Mouse (Mus musculus) liver, adult (tissue): ENCODE data around the gene Pyy.

Source experiments
- GATA4 ChIP-seq: IDR thresholded peaks from 2 replicates; pipeline ENCODE4 v1.6.1; 2014; ENCODE audit warnings: mild to moderate bottlenecking, low read length; ENCODE audit not compliant: insufficient replicate concordance

The Pyy gene

GRCm38 (mm10) chr11:102102485-102103258 is 5.0 kb downstream of the Pyy start:
- TF ChIP-seq GATA4: no peak

GRCm38 (mm10) chr11:102101219-102101618 is 6.4 kb downstream of the Pyy start, which contains the start of gene Ppy:
Gene Ppy (minus strand): TSS chr11:102101319.
- no peak for TF ChIP-seq GATA4

GRCm38 (mm10) chr11:102096887-102097391 is 10.7 kb downstream of the Pyy start:
- TF ChIP-seq GATA4: no peak

GRCm38 (mm10) chr11:102096446-102096845 is 11.2 kb downstream of the Pyy start:
- no peak for TF ChIP-seq GATA4

- no peak for TF ChIP-seq GATA4
Measured at GRCm38 (mm10) chr11:102095676-102096075, 12.0 kb downstream of the Pyy start.

- TF ChIP-seq GATA4: no peak
Measured at GRCm38 (mm10) chr11:102089088-102089808, 18.4 kb downstream of the Pyy start.

GRCm38 (mm10) chr11:102087931-102088898 is 19.4 kb downstream of the Pyy start, which contains the start of gene Mpp2:
Gene Mpp2 (minus strand): TSS chr11:102088515.
- TF ChIP-seq GATA4: no peak

- TF ChIP-seq GATA4: no peak
Measured at GRCm38 (mm10) chr11:102087081-102087751, 20.4 kb downstream of the Pyy start.

- no peak for TF ChIP-seq GATA4
Measured at GRCm38 (mm10) chr11:102086331-102086730, 21.3 kb downstream of the Pyy start.

GRCm38 (mm10) chr11:102084159-102084558 is 23.5 kb downstream of the Pyy start:
- no peak for TF ChIP-seq GATA4

- no peak for TF ChIP-seq GATA4
Measured at GRCm38 (mm10) chr11:102083193-102083592, 24.4 kb downstream of the Pyy start.

- TF ChIP-seq GATA4: no peak
Measured at GRCm38 (mm10) chr11:102082322-102082721, 25.3 kb downstream of the Pyy start.

GRCm38 (mm10) chr11:102073722-102074121 is 33.9 kb downstream of the Pyy start:
- TF ChIP-seq GATA4: no peak

- TF ChIP-seq GATA4: no peak
Measured at GRCm38 (mm10) chr11:102072729-102073128, 34.9 kb downstream of the Pyy start.

- no peak for TF ChIP-seq GATA4
Measured at GRCm38 (mm10) chr11:102070426-102070825, 37.2 kb downstream of the Pyy start.

GRCm38 (mm10) chr11:102069633-102070032 is 38.0 kb downstream of the Pyy start:
- TF ChIP-seq GATA4: no peak
